Mouse (Mus musculus) midbrain, postnatal 0 days (tissue): ENCODE measurements around the gene Zswim3. TPM values are rescaled to one million over a fixed set of nuclear protein-coding genes. Genes with fewer than 3 reads are reported as not detected.
A peak's percentile ranks its signal among the peaks of the same experiment; 100 is the strongest.

ENCODE experiments used
- ATAC-seq: fragments of 200-750 bp; cut with Nextera tagmentation; 2 replicates; pipeline ENCODE4 v1.8.0; 2017; ENCODE audit warnings: moderate number of reproducible peaks, mild to moderate bottlenecking, moderate TSS enrichment, moderate library complexity; ENCODE audit not compliant: low FRiP score
- DNase-seq: peaks from one replicate; pipeline ENCODE4 v3.0.0-alpha.2; 2015; ENCODE audit warnings: low spot score
- H3K27ac ChIP-seq: fragments of 300-500 bp; sonication (generic); 2 replicates; pipeline ENCODE4 v1.5.1; 2014; ENCODE audit warnings: low read depth, mild to moderate bottlenecking, low read length, mixed read lengths
- H3K27me3 ChIP-seq: fragments of 300-500 bp; sonication (generic); 2 replicates; pipeline ENCODE4 v1.6.1; 2014; ENCODE audit warnings: low read length, control low read depth, mixed read lengths; ENCODE audit not compliant: insufficient read depth
- H3K36me3 ChIP-seq: fragments of 300-500 bp; sonication (generic); 2 replicates; pipeline ENCODE4 v1.6.1; 2014; ENCODE audit warnings: low read length, control low read depth, mixed read lengths; ENCODE audit not compliant: insufficient read depth
- H3K4me1 ChIP-seq: fragments of 300-500 bp; sonication (generic); 2 replicates; pipeline ENCODE4 v1.6.1; 2014; ENCODE audit warnings: mild to moderate bottlenecking, control low read depth, antibody characterized with exemption, low read length, mixed read lengths; ENCODE audit not compliant: insufficient read depth
- H3K4me2 ChIP-seq: fragments of 300-500 bp; sonication (generic); 2 replicates; pipeline ENCODE4 v1.6.1; 2014; ENCODE audit warnings: low read depth, mild to moderate bottlenecking, low read length, mixed read lengths; ENCODE audit not compliant: poor library complexity, severe bottlenecking
- H3K4me3 ChIP-seq: fragments of 300-500 bp; sonication (generic); 2 replicates; pipeline ENCODE4 v1.5.1; 2014; ENCODE audit warnings: low read depth, mild to moderate bottlenecking, low read length, moderate library complexity
- H3K9ac ChIP-seq: fragments of 300-500 bp; sonication (generic); replicated peaks from 2 replicates; pipeline ENCODE4 v1.6.1; 2014; ENCODE audit warnings: mild to moderate bottlenecking, low read length, moderate library complexity, mixed read lengths; ENCODE audit not compliant: poor library complexity, severe bottlenecking
- H3K9me3 ChIP-seq: fragments of 300-500 bp; sonication (generic); 2 replicates; pipeline ENCODE4 v1.6.1; 2016; ENCODE audit warnings: low read length, control low read depth
- CTCF ChIP-seq: IDR thresholded peaks from 2 replicates; pipeline ENCODE4 v1.5.1; 2016; ENCODE audit warnings: antibody characterized with exemption, mild to moderate bottlenecking
- WGBS: fragments of 180-500 bp; shearing (Covaris S2); extraction: QIAGEN DNeasy Blood & Tissue Kit; methylation state at CpG from one replicate; pipeline ENCODE4 v1.1.7; 2014; 5-methylcytosine and 5-hydroxymethylcytosine counted together
- polyA plus RNA-seq: library from polyadenylated mRNA; unstranded; fragments of >200 nt; fragmentation: Nextera tagmentation; extraction: Ambion mirVana; gene quantifications from 2 replicates; pipeline ENCODE4 v1.2.1, GENCODE M21; 2015
- total RNA-seq: library from RNA; depleted of rRNA; stranded (reverse); fragments of >200 nt; gene quantifications from 2 replicates; pipeline ENCODE4 v1.2.3, GENCODE M21; 2014

The Zswim3 gene
- total and polyA plus RNA-seq, 2 experiments from 2014 or later, result 5.5 to 7.7 TPM

- Histone ChIP-seq H3K4me1 (no peaks in the 10 kb centered on the region), H3K9ac (no peak overlapping the region), H3K4me3 (no peak overlapping the region), H3K27me3 (no peaks in the 10 kb centered on the region), H3K4me2 (no peak overlapping the region), H3K36me3 (peaks cover 18% of the 10 kb centered on the region), H3K9me3 (no peaks in the 10 kb centered on the region), H3K27ac (no peak overlapping the region)
- 88% methylated on average over 7 of the region's 7 CpGs for WGBS
- DNase-seq (no peak), ATAC-seq (no peak)
- no peak for TF ChIP-seq CTCF
These were observed 1.7 kb downstream of the Zswim3 start for GRCm38 (mm10) chr2:164806614-164807013.

GRCm38 (mm10) chr2:164813557-164813956, 8.7 kb downstream of the Zswim3 start:
- ATAC-seq (no peak), DNase-seq (no peak)
- 69% methylated on average over 2 of the region's 2 CpGs for WGBS
- Histone ChIP-seq H3K27ac (no peak overlapping the region), H3K4me1 (no peaks in the 10 kb centered on the region), H3K36me3 (peaks cover 13% of the 10 kb centered on the region), H3K4me3 (no peak overlapping the region), H3K9me3 (no peaks in the 10 kb centered on the region), H3K4me2 (no peak overlapping the region), H3K27me3 (no peaks in the 10 kb centered on the region), H3K9ac (no peak overlapping the region)
- no peak for TF ChIP-seq CTCF

GRCm38 (mm10) chr2:164815348-164815747, 10.4 kb downstream of the Zswim3 start:
- H3K36me3 ChIP-seq, result peaks cover 5% of the 10 kb centered on the region
- no peak overlapping the region for H3K4me2 ChIP-seq
- H3K4me3 ChIP-seq, result no peak overlapping the region
- TF ChIP-seq CTCF, result no peak
- ATAC-seq, result no peak
- no peak overlapping the region for H3K9ac ChIP-seq
- DNase-seq, result no peak
- H3K27me3 ChIP-seq, result no peaks in the 10 kb centered on the region
- WGBS, result 93% methylated on average over 5 of the region's 5 CpGs
- no peak overlapping the region for H3K27ac ChIP-seq
- H3K4me1 ChIP-seq, result no peaks in the 10 kb centered on the region
- H3K9me3 ChIP-seq, result no peaks in the 10 kb centered on the region

GRCm38 (mm10) chr2:164815821-164816220, 10.9 kb downstream of the Zswim3 start:
- 89% methylated on average over 8 of the region's 8 CpGs for WGBS
- Histone ChIP-seq H3K27me3 (no peaks in the 10 kb centered on the region), H3K9ac (no peak overlapping the region), H3K4me2 (no peak overlapping the region), H3K27ac (no peak overlapping the region), H3K9me3 (no peaks in the 10 kb centered on the region), H3K4me3 (no peak overlapping the region), H3K4me1 (no peaks in the 10 kb centered on the region), H3K36me3 (peaks cover 9% of the 10 kb centered on the region)
- DNase-seq (no peak), ATAC-seq (no peak)
- TF ChIP-seq CTCF, result no peak

GRCm38 (mm10) chr2:164817206-164817605, 12.3 kb downstream of the Zswim3 start:
- Histone ChIP-seq H3K4me2 (no peak overlapping the region), H3K27ac (no peak overlapping the region), H3K36me3 (peaks cover 15% of the 10 kb centered on the region), H3K4me3 (no peak overlapping the region), H3K9me3 (no peaks in the 10 kb centered on the region), H3K9ac (no peak overlapping the region), H3K4me1 (no peaks in the 10 kb centered on the region), H3K27me3 (no peaks in the 10 kb centered on the region)
- 85% methylated on average over 6 of the region's 6 CpGs for WGBS
- ATAC-seq (no peak), DNase-seq (no peak)
- no peak for TF ChIP-seq CTCF

GRCm38 (mm10) chr2:164817703-164818102, 12.8 kb downstream of the Zswim3 start:
- Histone ChIP-seq H3K4me2 (no peak overlapping the region), H3K27ac (no peak overlapping the region), H3K4me1 (no peaks in the 10 kb centered on the region), H3K4me3 (no peak overlapping the region), H3K27me3 (no peaks in the 10 kb centered on the region), H3K9ac (no peak overlapping the region), H3K36me3 (peaks cover 15% of the 10 kb centered on the region), H3K9me3 (no peaks in the 10 kb centered on the region)
- no peak for DNase-seq
- 81% methylated on average over 5 of the region's 5 CpGs for WGBS
- ATAC-seq, result no peak
- peak; percentile 14; the same call in 1 of the 2 replicates for TF ChIP-seq CTCF
